Mouse (Mus musculus) kidney, adult 2 months (tissue): ENCODE data around the gene Lbp. TPM values are rescaled to one million over a fixed set of nuclear protein-coding genes. Genes with fewer than 3 reads are reported as not detected.

Experiments
- DNase-seq: peaks from one replicate; pipeline ENCODE4 v3.0.0; 2021
- H3K27ac ChIP-seq: fragments of 200-500 bp; 2 replicates; pipeline ENCODE4 v1.5.1; 2012; ENCODE audit warnings: low read depth, low read length, control low read depth, inconsistent platforms; ENCODE audit not compliant: insufficient read depth
- H3K27me3 ChIP-seq: fragments of 200-500 bp; replicated peaks from 2 replicates; pipeline ENCODE4 v1.6.1; 2012; ENCODE audit warnings: mild to moderate bottlenecking, moderate library complexity, low read length, inconsistent platforms; ENCODE audit not compliant: control insufficient read depth, insufficient read depth
- H3K36me3 ChIP-seq: fragments of 200-500 bp; 2 replicates; pipeline ENCODE4 v1.6.1; 2012; ENCODE audit warnings: mild to moderate bottlenecking, moderate library complexity, low read length, inconsistent platforms; ENCODE audit not compliant: control insufficient read depth, insufficient read depth
- H3K4me1 ChIP-seq: fragments of 200-500 bp; 2 replicates; pipeline ENCODE4 v1.6.1; 2011; ENCODE audit warnings: low read length; ENCODE audit not compliant: control insufficient read depth, insufficient read depth
- H3K4me3 ChIP-seq: fragments of 200-500 bp; 2 replicates; pipeline ENCODE4 v1.5.1; 2011; ENCODE audit warnings: mild to moderate bottlenecking, low read depth, low read length, control low read depth; ENCODE audit not compliant: insufficient read depth
- CTCF ChIP-seq: fragments of 200-500 bp; conservative IDR thresholded peaks from 2 replicates; pipeline ENCODE4 v1.5.1; 2011; ENCODE audit warnings: low read depth, mild to moderate bottlenecking, control low read depth, low read length, moderate library complexity, mixed read lengths; ENCODE audit not compliant: insufficient read depth, insufficient read length
- POLR2A ChIP-seq: fragments of 200-500 bp; IDR thresholded peaks from one replicate; pipeline ENCODE4 v1.6.1; 2011; ENCODE audit warnings: low read depth, low read length, control low read depth
- WGBS: fragments of 180-500 bp; shearing (Covaris S2); methylation state at CpG from one replicate; pipeline ENCODE4 v1.1.7; 2018; 5-methylcytosine and 5-hydroxymethylcytosine counted together
- polyA plus RNA-seq: library from polyadenylated mRNA; depleted of rRNA; stranded (reverse); fragments of >200 nt; gene quantifications from 2 replicates; pipeline ENCODE4 v1.2.3, GENCODE M21; 2012; rRNA removed

The Lbp gene
- polyA plus RNA-seq, 1 experiment: 19.8 TPM

GRCm38 (mm10) chr2:158376798-158377197 is 70.5 kb downstream of the Lbp start:
- Histone ChIP-seq H3K4me1 (peaks cover 4% of the 10 kb centered on the region; the same call in 1 of the 2 replicates), H3K27me3 (no peaks in the 10 kb centered on the region), H3K27ac (no peak overlapping the region), H3K36me3 (no peaks in the 10 kb centered on the region), H3K4me3 (no peak overlapping the region)
- 63% methylated on average over 7 of the region's 7 CpGs for WGBS
- no peak for DNase-seq
- TF ChIP-seq CTCF (no peak), POLR2A (no peak)

DNA sequence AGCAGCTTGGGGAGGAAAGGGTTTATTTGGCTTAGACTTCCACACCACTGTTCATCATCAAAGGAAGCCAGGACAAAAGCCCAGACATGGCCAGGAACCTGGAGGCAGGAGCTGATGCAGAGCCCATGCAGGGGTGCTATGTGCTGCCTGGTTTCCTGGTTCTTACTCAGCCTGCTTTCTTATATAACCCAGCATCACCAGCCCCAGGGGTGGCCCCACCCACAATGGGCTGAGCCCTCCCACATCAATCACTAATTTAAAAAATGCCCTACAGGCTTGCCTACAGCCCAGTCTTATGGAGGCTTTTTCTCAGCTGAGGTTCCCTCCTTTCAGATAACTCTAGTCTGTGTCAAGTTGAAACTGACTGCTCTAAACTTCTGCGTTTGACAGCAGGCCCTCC is 71.5 kb downstream of the Lbp start:
- no peaks in the 10 kb centered on the region for H3K27me3 ChIP-seq
- DNase-seq: no peak
- 92% methylated on average over 1 of the region's 1 CpGs for WGBS
- H3K4me1 ChIP-seq: peaks cover 4% of the 10 kb centered on the region; the same call in 1 of the 2 replicates
- no peaks in the 10 kb centered on the region for H3K36me3 ChIP-seq
- no peak for TF ChIP-seq POLR2A
- no peak for TF ChIP-seq CTCF
- H3K27ac ChIP-seq: no peak overlapping the region
- no peak overlapping the region for H3K4me3 ChIP-seq

DNA sequence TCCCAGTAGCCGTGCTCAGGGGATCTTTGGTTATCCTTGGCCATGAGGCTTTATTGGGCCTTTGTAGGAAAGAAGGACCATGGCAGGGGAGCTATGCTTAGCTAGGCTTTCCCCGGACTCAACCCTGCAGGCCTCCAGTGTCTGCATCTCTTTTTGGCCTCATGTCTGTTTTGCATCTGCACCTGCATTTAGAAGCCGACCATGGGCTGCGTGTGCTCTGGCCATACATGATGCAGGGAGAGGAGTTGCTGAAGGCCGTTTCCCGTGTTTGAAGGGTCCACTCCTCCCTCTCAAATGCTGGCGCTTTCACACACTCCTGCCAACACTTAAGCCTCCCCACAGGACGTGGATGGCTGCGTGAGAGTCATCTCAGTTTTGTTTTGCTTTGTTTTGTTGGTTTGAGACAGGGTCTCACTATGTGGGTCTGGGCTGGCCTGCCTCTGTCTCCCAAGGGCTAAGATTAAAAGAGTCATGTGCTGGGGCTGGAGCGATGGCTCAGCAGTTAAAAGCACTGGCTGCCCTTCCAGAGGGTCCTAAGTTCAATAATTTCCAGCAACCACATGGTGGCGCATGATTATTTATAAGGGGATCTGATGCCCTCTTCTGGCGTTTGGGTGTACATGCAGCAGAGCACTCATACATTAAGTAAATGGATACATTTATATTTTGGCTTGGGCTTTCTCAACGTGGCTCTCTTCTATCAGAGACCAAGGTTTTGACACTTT is 73.2 kb downstream of the Lbp start:
- H3K4me3 ChIP-seq: no peak overlapping the region
- peaks cover 4% of the 10 kb centered on the region; the same call in 1 of the 2 replicates for H3K4me1 ChIP-seq
- WGBS: 36% methylated on average over 13 of the region's 13 CpGs
- no peak for TF ChIP-seq POLR2A
- peak; percentile 77 for TF ChIP-seq CTCF
- H3K36me3 ChIP-seq: no peaks in the 10 kb centered on the region
- H3K27ac ChIP-seq: peak overlapping the region; percentile 39; the same call in 1 of the 2 replicates
- peak; percentile 84 for DNase-seq
- H3K27me3 ChIP-seq: no peaks in the 10 kb centered on the region

Other genes with a start within 250 kb of the Lbp start
- gene Tgm2, start 160.1 kb upstream of the Lbp start, polyA plus RNA-seq: 217 and 221 TPM in 2 replicates
- gene D630003M21Rik, start 77.3 kb upstream of the Lbp start, polyA plus RNA-seq: 2.0 and 2.5 TPM in 2 replicates
- 0.06 and 0.07 TPM in 2 replicates for gene Bpi, start 48.4 kb upstream of the Lbp start, polyA plus RNA-seq
- 35.3 and 58.4 TPM in 2 replicates for gene Snhg11, start 69.1 kb downstream of the Lbp start, polyA plus RNA-seq
- 25.6 and 30.6 TPM in 2 replicates for gene Ralgapb, start 103.4 kb downstream of the Lbp start, polyA plus RNA-seq
- 26.8 and 35.2 TPM in 2 replicates for gene Adig, start 196.1 kb downstream of the Lbp start, polyA plus RNA-seq
- gene Arhgap40, start 206.3 kb downstream of the Lbp start, polyA plus RNA-seq: 0.24 and 0.30 TPM in 2 replicates